Mouse (Mus musculus): ENCODE data around the gene Mptx1.
"Not testable (repeated sequence)": the region's sequence is repeated elsewhere in the genome, so short reads cannot be mapped to it uniquely, and the experiment has no call there.

Mptx1 gene

DNA sequence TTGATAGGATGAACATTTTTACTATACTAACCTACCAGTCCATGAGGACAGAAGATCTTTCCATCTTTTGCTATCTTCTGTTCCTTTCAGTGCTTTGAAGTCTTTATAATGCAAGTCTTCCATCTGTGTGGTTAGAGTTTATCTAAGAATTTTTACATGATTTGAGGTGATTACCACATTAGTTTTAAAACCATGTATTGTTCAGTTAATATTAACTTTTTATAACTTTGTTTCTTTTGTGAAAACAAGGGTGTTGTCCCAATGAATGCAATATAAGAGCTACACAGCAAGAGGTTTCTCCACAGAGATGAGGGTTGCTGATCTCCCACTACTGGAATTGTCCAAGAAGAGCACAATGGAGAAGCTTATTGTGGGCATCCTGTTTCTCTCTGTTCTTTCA is at the start of gene Mptx1:
Gene Mptx1 (plus strand): TSS at position 301 of the 400 bp plus-strand sequence.
- DNase-seq (ENCODE audit: low read depth) = no peak

DNA sequence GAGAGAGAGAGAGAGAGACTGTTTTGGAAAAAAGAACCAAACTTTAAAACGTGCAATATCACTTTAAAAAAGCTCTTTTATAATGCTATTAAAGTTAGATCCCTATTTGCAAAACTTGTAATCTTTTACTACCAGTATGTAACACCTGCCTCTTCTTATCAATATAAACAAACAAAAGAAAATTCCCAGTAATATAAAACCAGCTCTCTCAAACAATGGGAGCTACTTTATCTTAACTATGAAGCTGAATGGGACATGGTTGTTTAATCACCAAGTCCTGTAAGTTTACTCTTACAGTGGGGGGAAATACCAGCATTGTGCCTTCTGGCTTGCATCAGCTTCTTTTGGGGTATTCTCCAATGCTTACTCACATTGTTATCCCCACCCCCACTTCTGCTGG is 27.2 kb upstream of the Mptx1 start:
- DNase-seq (ENCODE audit: low read depth) = no peak

DNA sequence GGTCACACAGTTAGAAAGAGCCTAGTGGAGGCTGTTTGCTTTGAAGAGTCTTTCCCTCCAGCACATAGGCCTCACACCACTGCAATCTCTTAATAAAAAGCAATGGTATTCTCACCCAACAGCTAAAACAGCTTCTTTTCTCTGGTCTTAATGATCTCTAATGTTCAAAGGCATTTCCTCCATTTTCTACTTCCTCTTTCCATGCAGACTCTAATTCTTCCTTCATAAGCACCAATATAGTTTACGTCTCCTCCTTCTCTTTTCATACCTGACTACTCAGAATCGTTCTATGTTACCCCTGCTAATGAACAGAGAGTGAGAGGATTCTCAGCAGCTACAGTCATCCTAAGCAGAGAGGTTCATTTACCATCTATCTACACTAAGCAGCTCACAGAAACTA is 13.0 kb upstream of the Mptx1 start:
- no peak for DNase-seq (ENCODE audit: low read depth)

DNA sequence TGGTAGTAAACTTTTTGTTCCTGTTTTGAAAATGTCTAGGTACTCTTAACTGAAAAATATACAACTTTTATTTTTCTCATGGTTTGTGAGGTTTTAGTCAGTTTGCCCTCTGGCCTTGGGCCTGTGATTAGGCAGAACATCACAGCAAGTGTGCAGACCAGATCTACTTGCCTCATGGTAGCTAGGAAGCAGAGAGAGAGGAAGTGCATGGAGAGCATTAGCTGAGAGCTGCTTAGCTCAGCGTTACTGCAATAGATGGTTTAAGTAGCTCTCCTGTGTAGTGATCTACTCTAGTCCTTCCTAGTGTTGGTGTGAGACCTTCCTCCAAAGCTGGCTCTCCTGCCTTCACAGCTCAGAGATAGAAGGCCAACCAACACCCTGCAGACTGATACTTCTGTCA is 23.3 kb downstream of the Mptx1 start:
- DNase-seq (ENCODE audit: low read depth) = not testable (repeated sequence)

DNA sequence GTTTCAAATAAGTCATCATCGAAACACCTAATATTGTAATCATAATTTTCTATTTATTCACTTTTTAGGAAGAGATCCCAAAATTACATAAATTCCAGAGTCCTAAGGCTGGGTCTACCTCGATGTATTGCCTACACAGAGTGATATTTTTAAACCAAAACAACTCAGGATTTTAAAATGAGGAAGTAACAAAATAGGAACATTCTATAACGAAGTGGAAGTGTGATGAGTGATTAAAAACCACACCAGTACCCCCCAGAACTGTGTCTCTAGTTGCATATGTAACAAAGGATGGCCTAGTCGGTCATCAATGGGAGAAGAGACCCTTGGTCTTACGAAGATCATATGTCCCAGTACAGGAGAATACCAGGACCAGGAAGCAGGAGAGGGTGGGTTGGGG is 24.3 kb downstream of the Mptx1 start:
- peak; percentile 19 for DNase-seq (ENCODE audit: low read depth)

DNA sequence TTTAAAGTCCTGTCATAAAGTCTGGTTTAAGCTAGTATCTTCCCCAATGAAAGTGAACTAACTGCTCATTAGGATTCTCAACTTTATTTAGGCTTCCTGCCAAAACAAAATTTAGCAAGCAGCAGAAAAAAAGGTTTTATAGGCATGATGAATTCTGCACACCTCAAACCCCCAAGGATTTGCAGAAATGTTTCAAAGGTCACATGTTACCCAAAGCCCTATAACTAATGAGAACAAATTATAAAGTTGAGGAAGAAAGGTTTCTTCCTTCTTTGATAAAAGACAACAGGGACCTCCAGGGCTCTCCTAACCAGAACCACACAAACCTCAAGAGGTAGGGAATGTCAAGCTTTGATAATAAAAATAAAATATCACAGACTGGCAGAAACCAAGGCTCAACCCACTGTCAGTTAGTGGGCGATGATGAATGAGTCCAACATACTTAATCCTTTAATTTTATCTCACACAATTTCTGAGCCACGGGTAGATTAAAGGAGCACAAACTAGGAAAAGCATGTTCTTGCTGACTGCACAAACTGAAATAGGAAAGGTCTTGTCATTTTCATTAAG is 34.6 kb downstream of the Mptx1 start, which contains the start of gene Olfr417:
Gene Olfr417 (plus strand): TSS at position 241 of the 570 bp plus-strand sequence.
- peak; percentile 4 for DNase-seq (ENCODE audit: low read depth)

DNA sequence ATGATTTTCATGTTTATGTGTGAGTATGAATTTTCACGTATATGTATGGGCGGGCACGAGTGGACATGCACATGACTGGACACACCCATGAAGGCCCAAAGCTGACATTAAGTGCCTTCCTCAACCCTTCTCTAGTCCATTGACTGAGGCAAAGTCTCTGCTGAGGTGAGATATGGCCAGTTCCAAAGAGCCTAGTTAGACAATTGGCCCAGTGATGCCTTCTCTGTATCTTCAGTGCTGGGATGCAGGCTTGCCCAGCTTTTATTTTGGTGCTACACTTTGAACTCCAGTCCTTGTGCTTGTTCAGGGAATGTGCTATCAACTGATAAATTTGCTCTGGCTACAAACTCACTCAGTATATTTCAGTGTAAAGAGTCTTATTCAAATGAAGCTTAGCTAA is 43.5 kb downstream of the Mptx1 start:
- DNase-seq (ENCODE audit: low read depth) = no peak
